Mouse (Mus musculus): ENCODE measurements at regions not wholly inside any gene's neighbourhood (a gene's known extent, or its start where the extent isn't known, plus 50 kb on each side); places are given as distances from the start of the nearest gene placed in this dataset.
A peak's percentile ranks its signal among the peaks of the same experiment; 100 is the strongest.

GRCm38 (mm10) chr2:21908813-21909480 is 318.4 kb upstream of the Myo3a start:
- peak; percentile 50 to 53 for DNase-seq
- intact Hi-C loops (cut with DNase I): no loop called here

DNA sequence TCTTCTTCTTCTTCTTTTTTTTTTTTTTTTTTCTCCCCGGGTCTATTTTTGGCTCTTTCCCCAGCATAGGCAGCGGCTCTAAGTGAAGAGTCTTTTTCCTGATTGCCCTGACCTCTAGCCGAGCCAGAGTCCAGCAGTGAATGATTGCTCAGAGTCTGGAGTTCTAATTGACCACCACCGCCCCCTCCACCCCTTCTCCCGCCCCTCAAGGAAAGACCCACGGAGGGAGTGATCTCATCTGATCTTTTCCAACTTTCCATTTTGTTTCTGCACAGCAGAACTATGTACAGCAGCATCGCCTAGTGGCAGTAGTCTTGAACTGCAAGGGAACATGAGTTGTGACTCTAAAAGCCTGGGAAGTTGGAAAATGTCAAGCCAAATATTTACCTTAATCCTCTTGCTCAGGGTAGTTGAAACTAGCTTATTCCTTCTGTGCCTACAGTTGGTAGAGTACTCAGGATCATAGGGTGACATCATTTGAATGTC is 317.8 kb upstream of the Myo3a start:
- intact Hi-C loops (cut with DNase I): no loop called here
- peak; percentile 81 to 86 for DNase-seq

DNA sequence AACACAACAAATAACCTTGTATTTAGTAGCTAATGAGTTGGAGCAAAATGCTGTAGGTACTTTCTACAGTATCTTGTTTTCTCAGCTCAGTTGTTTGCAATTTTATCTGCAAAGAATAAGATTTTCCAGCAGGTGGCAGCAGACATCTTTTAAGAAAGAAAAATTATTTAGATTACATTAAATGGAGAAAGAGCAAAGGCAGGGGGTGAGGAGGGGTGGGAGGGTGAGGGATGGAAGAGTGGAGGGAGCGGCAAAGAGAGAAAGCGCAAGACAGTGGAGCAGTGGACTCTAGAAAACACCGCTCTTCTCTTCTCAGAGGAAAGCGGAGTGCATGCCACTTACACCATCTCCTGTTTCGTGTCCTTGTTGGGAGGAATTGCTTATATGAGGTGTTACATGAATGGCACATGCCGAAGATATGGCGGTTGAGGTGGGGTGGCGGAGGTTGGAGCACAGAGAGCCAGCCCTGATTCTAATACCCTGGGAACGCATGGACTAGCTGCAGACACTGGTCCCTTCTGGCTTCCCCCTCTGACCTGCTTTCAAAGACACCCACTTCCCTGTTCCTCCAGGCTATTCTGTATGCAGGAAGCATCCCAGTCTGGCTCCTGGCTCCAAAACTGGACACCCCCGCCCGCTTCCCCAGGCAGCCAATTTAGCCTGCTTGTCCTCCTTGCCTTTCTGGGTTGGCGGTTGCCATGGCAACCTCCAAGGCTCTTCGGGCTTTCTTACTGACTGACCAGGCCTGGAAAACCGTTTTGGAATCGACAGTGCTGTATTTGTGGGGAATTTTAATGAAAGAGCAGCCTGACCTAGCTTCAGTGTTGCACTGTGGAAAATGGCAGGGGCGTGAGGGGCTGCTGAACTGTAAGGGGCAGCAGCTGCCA is 309.3 kb upstream of the Myo3a start:
- peak; percentile 49 to 53 for DNase-seq
- intact Hi-C loops (cut with DNase I): no loop called here

DNA sequence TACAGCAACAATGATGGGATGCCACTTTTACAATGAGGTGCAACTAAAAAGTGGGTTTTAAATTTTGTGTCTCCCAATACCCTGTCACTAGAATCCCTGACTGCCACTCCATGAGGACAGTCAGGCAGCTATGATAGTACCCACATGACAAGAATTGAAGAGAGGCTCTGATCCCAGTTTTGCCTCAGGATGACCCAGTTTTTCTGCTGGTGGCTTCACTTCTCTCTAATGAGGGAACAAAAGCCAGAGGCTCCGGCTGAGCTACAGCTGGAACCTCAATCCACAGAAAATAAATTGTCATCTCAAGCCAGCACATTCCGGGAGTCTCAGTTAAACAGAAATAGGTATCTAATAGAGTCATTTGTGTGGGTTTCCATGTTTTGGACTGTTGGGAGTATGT is 308.2 kb upstream of the Myo3a start:
- intact Hi-C loops (cut with DNase I): no loop called here
- DNase-seq: no peak

DNA sequence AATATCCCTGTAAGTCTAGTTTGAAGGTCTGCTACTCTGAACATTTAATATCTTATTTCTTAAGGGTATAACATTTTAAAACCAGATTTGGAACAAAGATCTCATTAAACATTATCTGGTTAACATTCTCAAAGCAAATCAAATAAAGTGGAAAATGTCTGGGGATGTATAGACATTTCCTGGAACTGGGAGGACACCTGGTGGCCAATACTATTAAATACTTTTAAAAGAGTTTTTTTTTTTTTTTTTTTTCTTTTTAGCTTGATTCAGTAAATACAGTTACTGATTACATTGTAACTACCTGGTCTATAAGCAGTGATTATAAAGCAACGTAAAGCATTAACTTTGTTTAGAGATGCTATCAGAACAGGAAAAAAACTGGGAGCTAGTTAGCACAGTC is 299.6 kb upstream of the Myo3a start:
- intact Hi-C loops (cut with DNase I): loop anchor here (1.0 to 10.0 kb wide), 2 partner anchors 646 to 713 kb away; no protein-coding TSS in a partner anchor
- DNase-seq: no peak

DNA sequence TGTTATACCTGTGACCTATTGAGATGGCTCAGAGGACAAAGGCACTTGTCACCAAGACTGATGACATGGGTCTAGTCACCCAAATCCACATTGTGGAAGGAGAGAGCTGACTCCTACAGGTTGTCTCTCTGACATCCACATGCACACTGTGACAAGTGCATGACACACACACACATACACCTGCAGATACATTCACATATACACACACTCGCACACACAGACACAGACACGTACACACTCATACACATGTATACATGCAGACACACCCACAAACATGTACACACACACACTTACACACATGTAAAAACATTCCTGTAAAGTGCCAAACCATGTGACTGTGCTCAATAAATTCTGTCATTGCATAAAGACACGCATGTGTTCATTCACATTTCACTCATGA is 287.3 kb upstream of the Myo3a start:
- intact Hi-C loops (cut with DNase I): loop anchor here (5.0 kb wide), 1 partner anchor 782 kb away; no protein-coding TSS in a partner anchor
- DNase-seq: no peak

DNA sequence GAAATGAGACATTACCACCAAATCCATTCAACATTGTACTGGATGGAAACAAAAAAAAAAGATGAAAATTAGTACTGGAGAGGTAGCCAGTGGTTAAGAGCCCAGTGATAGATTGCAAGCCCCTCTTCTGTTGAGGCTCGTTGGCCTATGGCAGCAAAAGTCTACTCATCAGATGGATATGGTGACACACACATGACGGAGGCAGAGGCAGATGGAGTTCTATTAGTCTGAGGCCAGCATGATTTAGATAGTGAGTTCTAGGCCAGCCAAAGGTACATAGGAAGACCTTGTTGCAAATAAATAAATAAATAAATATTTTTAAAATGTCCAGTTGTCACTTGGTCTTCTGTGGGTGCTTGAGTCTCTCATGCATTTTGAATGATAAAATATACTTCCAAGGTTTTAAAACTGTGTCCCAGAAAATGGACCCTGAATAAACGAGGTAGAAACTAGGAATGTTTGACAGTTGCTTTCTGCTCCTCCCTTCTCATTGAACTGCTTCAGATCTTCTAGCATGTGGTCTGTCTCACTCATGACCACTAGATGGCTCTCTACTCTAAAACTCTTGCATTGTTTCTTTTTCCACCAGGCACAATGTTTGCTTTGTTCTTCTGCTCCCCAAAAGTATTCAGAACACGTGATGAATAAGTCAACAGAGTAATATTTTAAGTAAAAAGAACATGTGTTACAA is 286.4 kb upstream of the Myo3a start:
- intact Hi-C loops (cut with DNase I): loop anchor here (5.0 kb wide), 1 partner anchor 781 kb away; no protein-coding TSS in a partner anchor
- DNase-seq: peak; percentile 35 to 50

GRCm38 (mm10) chr2:21941488-21942000 is 285.8 kb upstream of the Myo3a start:
- DNase-seq: no peak
- intact Hi-C loops (cut with DNase I): loop anchor here (5.0 kb wide), 1 partner anchor 781 kb away; no protein-coding TSS in a partner anchor

- no peak for DNase-seq
- intact Hi-C loops (cut with DNase I): loop anchor here (5.0 kb wide), 1 partner anchor 779 kb away; no protein-coding TSS in a partner anchor
Measured at GRCm38 (mm10) chr2:21943676-21944075, 283.6 kb upstream of the Myo3a start.

GRCm38 (mm10) chr2:21946484-21946883 is 280.8 kb upstream of the Myo3a start:
- DNase-seq: no peak
- intact Hi-C loops (cut with DNase I): no loop called here

DNA sequence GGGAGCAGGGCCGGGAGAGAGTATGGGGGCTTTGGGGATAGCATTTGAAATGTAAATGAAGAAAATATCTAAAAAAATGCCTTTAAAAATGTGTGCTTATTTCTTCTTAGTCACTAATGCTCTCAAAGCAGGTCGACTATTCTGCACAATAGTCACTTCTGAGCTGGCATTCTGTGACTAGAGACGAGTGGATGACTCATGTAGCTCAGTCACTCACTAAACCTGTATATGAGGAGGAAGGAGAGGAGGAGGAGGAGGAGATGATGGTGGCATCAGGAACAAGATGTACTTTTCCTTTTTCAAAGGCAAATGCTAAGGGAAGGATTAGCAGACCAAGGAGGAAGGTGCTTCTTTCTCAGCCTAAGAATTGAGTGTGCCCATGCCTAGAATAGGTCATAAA is 276.0 kb upstream of the Myo3a start:
- intact Hi-C loops (cut with DNase I): no loop called here
- no peak for DNase-seq

DNA sequence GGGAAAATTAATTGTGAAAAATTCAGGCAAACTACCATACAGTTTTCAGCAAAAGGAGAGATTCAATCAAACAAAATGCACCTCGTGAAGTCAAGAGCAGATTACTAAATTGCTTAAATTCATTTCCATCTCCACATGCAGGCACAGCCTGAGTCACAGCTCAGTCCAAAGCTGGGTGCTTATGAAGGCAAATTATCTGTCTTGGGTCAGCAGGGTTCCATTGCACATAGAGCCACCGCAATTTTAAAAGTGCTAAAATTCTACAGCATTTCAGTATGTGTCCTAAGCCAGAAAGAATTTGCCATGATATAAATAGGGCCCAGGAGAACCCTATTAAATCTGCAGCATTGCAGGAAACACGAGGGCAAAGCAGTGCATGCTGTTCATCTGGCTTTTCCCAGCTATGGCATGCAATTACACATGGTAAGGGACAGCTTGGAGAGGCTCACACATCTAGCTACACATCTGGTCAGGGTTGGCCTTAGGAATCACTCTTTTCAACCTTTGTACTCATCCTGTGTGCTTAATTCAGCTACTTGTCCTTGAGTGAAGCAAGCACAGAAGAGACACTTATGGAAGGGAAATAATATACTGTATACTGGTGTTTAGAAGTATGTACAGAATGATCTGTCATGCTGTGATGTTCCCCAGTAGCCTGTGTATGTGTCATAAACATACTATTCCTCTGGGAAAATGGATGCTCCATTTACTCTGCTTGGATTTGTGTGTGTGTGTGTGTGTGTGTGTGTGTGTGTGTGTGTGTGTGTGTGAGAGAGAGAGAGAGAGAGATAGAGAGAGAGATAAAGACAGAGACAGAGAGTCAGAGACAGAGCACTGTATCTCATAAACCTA is 271.0 kb upstream of the Myo3a start:
- DNase-seq: no peak
- intact Hi-C loops (cut with DNase I): loop anchor here (5.0 kb wide), 2 partner anchors 671 to 911 kb away; no protein-coding TSS in a partner anchor

GRCm38 (mm10) chr2:21958365-21958764 is 268.9 kb upstream of the Myo3a start:
- intact Hi-C loops (cut with DNase I): loop anchor here (1.0 to 5.0 kb wide), 3 partner anchors 669 to 909 kb away; no protein-coding TSS in a partner anchor
- peak; percentile 69 to 74 for DNase-seq

GRCm38 (mm10) chr2:21958802-21959201 is 268.5 kb upstream of the Myo3a start:
- intact Hi-C loops (cut with DNase I): loop anchor here (1.0 to 5.0 kb wide), 3 partner anchors 668 to 908 kb away; no protein-coding TSS in a partner anchor

GRCm38 (mm10) chr2:21963343-21964026 is 263.8 kb upstream of the Myo3a start:
- DNase-seq: no peak
- intact Hi-C loops (cut with DNase I): no loop called here

More at GRCm38 (mm10) chr2:21958802-21959201, 268.5 kb upstream of the Myo3a start:
- DNase-seq: no peak

DNA sequence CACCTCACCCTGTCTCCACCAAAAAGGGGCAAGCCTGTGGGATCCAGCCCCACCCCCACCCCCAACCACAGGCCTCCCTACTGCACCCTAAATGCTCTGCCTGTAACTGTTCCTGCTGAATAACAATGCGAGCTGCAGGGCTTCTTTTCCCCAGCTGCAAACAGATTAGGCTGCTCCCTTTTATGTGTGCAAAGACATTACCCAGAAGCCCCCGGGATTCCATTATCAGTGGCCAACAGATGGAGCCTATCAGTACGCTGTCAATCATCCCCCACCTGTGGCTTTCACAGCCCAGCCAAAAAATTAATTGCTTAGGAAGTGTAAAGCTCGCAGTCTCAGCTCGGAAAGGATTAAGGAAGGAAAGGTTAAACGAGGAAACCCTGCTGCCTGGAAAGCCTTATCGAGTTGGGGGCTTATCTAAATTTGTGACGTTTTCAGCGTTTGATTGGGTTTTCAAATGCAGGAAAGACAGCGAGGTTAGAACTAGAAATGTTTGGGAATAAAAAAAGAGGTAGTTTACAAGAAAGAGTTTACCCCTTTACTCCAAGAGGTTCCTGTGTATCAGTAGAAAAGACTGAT is 263.2 kb upstream of the Myo3a start:
- intact Hi-C loops (cut with DNase I): no loop called here
- peak; percentile 34 to 37 for DNase-seq

DNA sequence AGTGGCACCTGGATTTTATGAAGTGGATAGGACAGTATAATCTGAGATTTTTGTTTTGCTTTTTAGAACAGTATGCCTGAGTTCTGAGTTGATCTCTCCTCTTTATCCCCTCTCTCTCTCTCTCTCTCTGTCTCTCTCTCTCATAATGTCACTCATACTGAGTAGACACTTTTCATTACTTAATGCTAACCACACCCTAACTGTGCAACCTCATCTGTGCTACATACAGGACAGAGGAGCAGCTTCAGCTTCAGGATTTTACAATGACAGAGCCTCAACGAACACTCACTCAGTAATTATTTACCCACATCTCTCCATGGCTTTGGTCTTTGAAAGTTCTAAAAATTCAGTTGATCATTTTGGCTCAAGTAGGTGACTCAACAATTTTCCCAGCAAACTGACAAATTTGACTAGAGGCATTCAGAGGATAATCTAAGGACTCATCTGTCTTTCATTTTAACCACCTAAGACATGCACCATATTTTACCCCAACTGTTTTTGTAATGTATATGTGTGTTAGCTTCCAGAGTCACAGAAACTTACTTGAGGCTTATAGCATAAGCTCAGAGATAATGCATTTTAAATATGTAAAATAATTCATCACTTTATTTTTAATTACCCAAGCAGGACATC is 256.4 kb upstream of the Myo3a start:
- intact Hi-C loops (cut with DNase I): no loop called here
- no peak for DNase-seq

GRCm38 (mm10) chr2:21974599-21974998 is 252.7 kb upstream of the Myo3a start:
- intact Hi-C loops (cut with DNase I): no loop called here
- DNase-seq: no peak

Data from heart, postnatal 10 days (tissue).